Mouse (Mus musculus): ENCODE results near the gene Arhgef11. TPM values are rescaled to one million over a fixed set of nuclear protein-coding genes. Genes with fewer than 3 reads are reported as not detected.

Gene Arhgef11
- polyA plus RNA-seq, 2 experiments = 2.2 to 2.7 TPM

GRCm38 (mm10) chr3:87756488-87756887 lies 139.1 kb downstream of the Arhgef11 start:
- Histone ChIP-seq H3K27ac (no peak overlapping the region), H3K27me3 (ENCODE audit: control insufficient read depth, insufficient read depth, low read length) (no peaks in the 10 kb centered on the region), H3K4me2 (ENCODE audit: low read depth) (no peak overlapping the region), H3K9me3 (ENCODE audit: control insufficient read depth, low read length) (no peaks in the 10 kb centered on the region), H3K4me1 (replicated peaks; ENCODE audit: control insufficient read depth in 2 of 2, insufficient read depth in 2 of 2, low read length in 1 of 2) (no peaks in the 10 kb centered on the region), H3K9ac (replicated peaks) (no peak overlapping the region), H3K4me3 (ENCODE audit: insufficient read depth in 1 of 2, low read depth in 2 of 2, low read length in 2 of 2) (no peak overlapping the region), H3K36me3 (replicated peaks; ENCODE audit: control insufficient read depth, insufficient read depth, low read depth) (no peaks in the 10 kb centered on the region)
- no peak for TF ChIP-seq CTCF (IDR thresholded peaks at IDR 0.05; ENCODE audit: low read depth)
- no peak for TF ChIP-seq EP300 (IDR thresholded peaks at IDR 0.05; ENCODE audit: low read depth)
- DNase-seq (ENCODE audit: low read depth in 3 of 3, low spot score in 3 of 3) (no peak), ATAC-seq (ENCODE audit: insufficient read depth) (no peak)
- 72% methylated on average over 20 of the region's 20 CpGs for WGBS (ENCODE audit: insufficient replicate concordance)

DNA sequence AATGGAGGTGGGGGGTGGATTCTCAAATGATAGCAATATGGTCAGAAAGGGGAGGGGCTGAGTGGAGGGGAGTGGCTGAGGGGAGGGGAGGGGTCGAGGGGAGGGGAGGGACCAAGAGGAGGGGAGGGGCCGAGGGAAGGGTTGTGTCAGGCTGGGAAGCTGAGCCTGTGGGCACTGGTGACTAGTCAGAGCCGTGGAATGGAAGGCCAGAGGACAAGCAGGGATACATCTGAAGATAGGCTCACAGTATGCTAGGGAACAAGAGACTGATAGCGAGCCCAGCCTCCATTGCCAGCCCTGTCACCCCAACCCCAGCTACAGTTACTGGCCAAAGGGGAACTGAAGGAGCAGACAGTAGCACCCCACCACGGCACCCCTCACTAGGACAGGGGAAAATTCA lies 141.3 kb downstream of the Arhgef11 start:
- no peak overlapping the region for H3K4me3 ChIP-seq (ENCODE audit: insufficient read depth in 1 of 2, low read depth in 2 of 2, low read length in 2 of 2)
- DNase-seq (ENCODE audit: low read depth in 3 of 3, low spot score in 3 of 3) = no peak
- no peak overlapping the region for H3K9ac ChIP-seq (replicated peaks)
- no peaks in the 10 kb centered on the region for H3K9me3 ChIP-seq (ENCODE audit: control insufficient read depth, low read length)
- no peaks in the 10 kb centered on the region for H3K4me1 ChIP-seq (replicated peaks; ENCODE audit: control insufficient read depth in 2 of 2, insufficient read depth in 2 of 2, low read length in 1 of 2)
- H3K27ac ChIP-seq = no peak overlapping the region
- H3K4me2 ChIP-seq (ENCODE audit: low read depth) = no peak overlapping the region
- no peaks in the 10 kb centered on the region for H3K27me3 ChIP-seq (ENCODE audit: control insufficient read depth, insufficient read depth, low read length)
- 38% methylated on average over 5 of the region's 5 CpGs for WGBS (ENCODE audit: insufficient replicate concordance)
- no peaks in the 10 kb centered on the region for H3K36me3 ChIP-seq (replicated peaks; ENCODE audit: control insufficient read depth, insufficient read depth, low read depth)
- ATAC-seq (ENCODE audit: insufficient read depth) = no peak
- TF ChIP-seq CTCF (IDR thresholded peaks at IDR 0.05; ENCODE audit: low read depth) (no peak), EP300 (IDR thresholded peaks at IDR 0.05; ENCODE audit: low read depth) (no peak)

GRCm38 (mm10) chr3:87761408-87762375 lies 144.3 kb downstream of the Arhgef11 start:
- no peaks in the 10 kb centered on the region; the same call in 1 of the 2 replicates for H3K27me3 ChIP-seq (ENCODE audit: control insufficient read depth, insufficient read depth, low read length)

DNA sequence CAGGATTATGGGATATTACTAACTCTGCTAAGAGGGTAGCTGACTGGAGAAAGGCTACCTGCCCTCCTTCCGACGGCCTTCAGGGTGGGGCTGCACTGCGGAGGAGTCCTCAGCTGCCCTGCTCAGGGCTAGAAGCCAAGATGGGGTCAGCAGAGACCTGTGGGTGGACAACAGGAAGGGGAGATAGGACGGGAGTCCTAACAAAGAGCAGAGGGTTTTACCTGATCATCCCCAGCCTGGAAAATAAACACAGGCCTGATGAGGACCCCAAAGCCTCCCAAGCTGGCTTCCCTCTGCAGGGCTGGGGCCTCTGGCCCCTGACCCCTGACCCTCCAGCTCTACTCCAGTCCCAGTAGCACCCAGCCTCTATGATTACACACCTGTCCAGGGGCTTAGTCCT lies 145.8 kb downstream of the Arhgef11 start:
- TF ChIP-seq CTCF (IDR thresholded peaks at IDR 0.05; ENCODE audit: low read depth) (no peak), EP300 (IDR thresholded peaks at IDR 0.05; ENCODE audit: low read depth) (no peak)
- Histone ChIP-seq H3K4me3 (ENCODE audit: insufficient read depth in 1 of 2, low read depth in 2 of 2, low read length in 2 of 2) (no peak overlapping the region), H3K27me3 (ENCODE audit: control insufficient read depth, insufficient read depth, low read length) (no peaks in the 10 kb centered on the region; the same call in 1 of the 2 replicates), H3K36me3 (replicated peaks; ENCODE audit: control insufficient read depth, insufficient read depth, low read depth) (no peaks in the 10 kb centered on the region), H3K4me1 (replicated peaks; ENCODE audit: control insufficient read depth in 2 of 2, insufficient read depth in 2 of 2, low read length in 1 of 2) (no peaks in the 10 kb centered on the region; a peak in 1 of 4 replicates), H3K9ac (replicated peaks) (no peak overlapping the region), H3K4me2 (ENCODE audit: low read depth) (no peak overlapping the region), H3K27ac (no peak overlapping the region), H3K9me3 (ENCODE audit: control insufficient read depth, low read length) (no peaks in the 10 kb centered on the region)
- DNase-seq (ENCODE audit: low read depth in 3 of 3, low spot score in 3 of 3) (no peak), ATAC-seq (ENCODE audit: insufficient read depth) (no peak)
- 54% methylated on average over 4 of the region's 4 CpGs for WGBS (ENCODE audit: insufficient replicate concordance)

More at GRCm38 (mm10) chr3:87761408-87762375, 144.3 kb downstream of the Arhgef11 start:
- TF ChIP-seq EP300 (IDR thresholded peaks at IDR 0.05; ENCODE audit: low read depth) (no peak), CTCF (IDR thresholded peaks at IDR 0.05; ENCODE audit: low read depth) (no peak)
- Histone ChIP-seq H3K9me3 (ENCODE audit: control insufficient read depth, low read length) (no peaks in the 10 kb centered on the region), H3K4me3 (ENCODE audit: insufficient read depth in 1 of 2, low read depth in 2 of 2, low read length in 2 of 2) (no peak overlapping the region), H3K4me1 (replicated peaks; ENCODE audit: control insufficient read depth in 2 of 2, insufficient read depth in 2 of 2, low read length in 1 of 2) (no peaks in the 10 kb centered on the region; a peak in 1 of 4 replicates), H3K4me2 (ENCODE audit: low read depth) (no peak overlapping the region), H3K9ac (replicated peaks) (no peak overlapping the region), H3K36me3 (replicated peaks; ENCODE audit: control insufficient read depth, insufficient read depth, low read depth) (no peaks in the 10 kb centered on the region), H3K27ac (no peak overlapping the region)
- WGBS (ENCODE audit: insufficient replicate concordance) = 51% methylated on average over 20 of the region's 20 CpGs
- no peak for DNase-seq (ENCODE audit: low read depth in 3 of 3, low spot score in 3 of 3)
- no peak for ATAC-seq (ENCODE audit: insufficient read depth)

- no peak for ATAC-seq (ENCODE audit: insufficient read depth)
- DNase-seq (ENCODE audit: low read depth in 3 of 3, low spot score in 3 of 3) = no peak
- TF ChIP-seq EP300 (IDR thresholded peaks at IDR 0.05; ENCODE audit: low read depth) (no peak), CTCF (IDR thresholded peaks at IDR 0.05; ENCODE audit: low read depth) (no peak)
- Histone ChIP-seq H3K4me3 (ENCODE audit: insufficient read depth in 1 of 2, low read depth in 2 of 2, low read length in 2 of 2) (no peak overlapping the region), H3K9ac (replicated peaks) (no peak overlapping the region), H3K4me2 (ENCODE audit: low read depth) (no peak overlapping the region), H3K9me3 (ENCODE audit: control insufficient read depth, low read length) (no peaks in the 10 kb centered on the region), H3K36me3 (replicated peaks; ENCODE audit: control insufficient read depth, insufficient read depth, low read depth) (no peaks in the 10 kb centered on the region), H3K4me1 (replicated peaks; ENCODE audit: control insufficient read depth in 2 of 2, insufficient read depth in 2 of 2, low read length in 1 of 2) (no peaks in the 10 kb centered on the region; a peak in 1 of 4 replicates), H3K27me3 (ENCODE audit: control insufficient read depth, insufficient read depth, low read length) (no peaks in the 10 kb centered on the region; the same call in 1 of the 2 replicates), H3K27ac (no peak overlapping the region)
- 12% methylated on average over 15 of the region's 15 CpGs for WGBS (ENCODE audit: insufficient replicate concordance)
Observed at GRCm38 (mm10) chr3:87763683-87764289, 146.4 kb downstream of the Arhgef11 start.
